ENCODE assay signal across 12 mouse cellular contexts in the genomic region with DNA sequence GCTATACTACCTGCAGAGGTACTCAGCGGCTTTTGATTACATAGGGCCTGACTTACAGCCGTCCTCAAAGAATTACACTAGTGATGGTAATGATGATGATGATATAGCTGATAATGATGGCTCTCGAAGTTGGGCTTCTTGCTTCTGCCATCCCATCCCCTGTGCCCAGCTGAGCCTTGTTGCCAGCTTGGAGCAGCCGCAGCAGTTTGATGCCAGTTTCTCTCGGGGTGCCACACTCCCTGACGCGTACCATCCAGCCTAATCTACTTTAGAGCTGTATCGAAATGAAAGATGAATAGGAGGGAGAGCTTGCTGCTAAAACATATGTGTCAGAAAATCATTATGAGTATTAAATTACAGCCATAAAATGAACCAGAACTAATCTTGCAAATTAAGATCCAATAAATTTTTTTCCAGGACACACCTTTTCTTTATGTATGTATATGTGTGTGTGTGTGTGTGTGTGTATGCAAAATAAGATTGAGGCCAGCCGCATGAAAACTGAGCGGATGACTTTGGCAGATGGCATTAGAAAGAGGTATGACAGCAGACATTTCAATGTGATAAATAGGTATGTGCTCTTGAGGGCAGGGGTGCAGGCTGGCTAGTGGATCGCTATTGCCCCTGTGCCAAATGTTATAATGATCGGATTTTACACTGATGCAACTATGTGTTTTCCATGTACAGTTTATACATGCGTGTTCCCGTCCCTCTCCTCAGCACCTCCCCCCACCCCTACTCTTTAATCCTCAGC.
DNase-seq lines count a peak whose midpoint lies in the region; ATAC-seq lines count a peak whose summit lies in the region.
"Had no signal": no experiment of that assay in that cellular context is flagged by ENCODE, and none has a peak within 500 bp of the region (broad histone marks: within the 10 kb centered on the region; RNA-seq: fewer than 3 reads in every experiment).

No protein-coding gene starts in this region.

- WGBS in kidney, embryonic 16.5 days, result 77% methylated on average over 14 of the region's 14 CpGs
- WGBS in embryonic facial prominence, embryonic 15.5 days, result 64% methylated on average over 14 of the region's 14 CpGs
- 41% methylated on average over 14 of the region's 14 CpGs for WGBS in forebrain, embryonic 15.5 days
- WGBS in midbrain, embryonic 13.5 days, result 64% methylated on average over 14 of the region's 14 CpGs

- H3K36me3 ChIP-seq in kidney, embryonic 16.5 days (ENCODE audit: insufficient read depth, low read length), result no peaks in the 10 kb centered on the region
- no peaks in the 10 kb centered on the region for H3K36me3 ChIP-seq in embryonic facial prominence, embryonic 15.5 days
- no peaks in the 10 kb centered on the region for H3K36me3 ChIP-seq in forebrain, embryonic 15.5 days
- H3K36me3 ChIP-seq in midbrain, embryonic 13.5 days, result no peaks in the 10 kb centered on the region
- H3K36me3 ChIP-seq: liver, embryonic 13.5 days had no signal

- no peaks in the 10 kb centered on the region for H3K27me3 ChIP-seq in kidney, embryonic 16.5 days (ENCODE audit: insufficient read depth, low read length)
- no peaks in the 10 kb centered on the region; the same call in 1 of the 2 replicates for H3K27me3 ChIP-seq in embryonic facial prominence, embryonic 15.5 days
- no peaks in the 10 kb centered on the region for H3K27me3 ChIP-seq in forebrain, embryonic 15.5 days
- peaks cover 15% of the 10 kb centered on the region for H3K27me3 ChIP-seq in midbrain, embryonic 13.5 days
- H3K27me3 ChIP-seq: liver, embryonic 13.5 days had no signal

- H3K9ac ChIP-seq in kidney, embryonic 16.5 days (replicated peaks; ENCODE audit: low read length), result no peak overlapping the region
- no peak overlapping the region for H3K9ac ChIP-seq in embryonic facial prominence, embryonic 15.5 days
- H3K9ac ChIP-seq in forebrain, embryonic 15.5 days (replicated peaks), result no peak overlapping the region
- H3K9ac ChIP-seq in midbrain, embryonic 13.5 days (replicated peaks), result no peak overlapping the region
- H3K9ac ChIP-seq: liver, embryonic 13.5 days had no signal

- peak overlapping the region; percentile 37; the same call in 1 of the 2 replicates for H3K4me2 ChIP-seq in kidney, embryonic 16.5 days (replicated peaks; ENCODE audit: low read depth, low read length)
- H3K4me2 ChIP-seq in embryonic facial prominence, embryonic 15.5 days (replicated peaks), result peak overlapping the region; percentile 38; the same call in 1 of the 2 replicates
- H3K4me2 ChIP-seq in forebrain, embryonic 15.5 days (replicated peaks), result peak overlapping the region; percentile 26
- H3K4me2 ChIP-seq in midbrain, embryonic 13.5 days (replicated peaks), result peak overlapping the region; percentile 25; the same call in 1 of the 2 replicates
- H3K4me2 ChIP-seq: liver, embryonic 13.5 days had no signal

- H3K9me3 ChIP-seq in kidney, embryonic 16.5 days (ENCODE audit: low read length), result peaks cover 8% of the 10 kb centered on the region
- H3K9me3 ChIP-seq in embryonic facial prominence, embryonic 15.5 days (replicated peaks), result no peaks in the 10 kb centered on the region
- H3K9me3 ChIP-seq in forebrain, embryonic 15.5 days, result no peaks in the 10 kb centered on the region
- peaks cover 7% of the 10 kb centered on the region; the same call in 1 of the 2 replicates for H3K9me3 ChIP-seq in midbrain, embryonic 13.5 days
- H3K9me3 ChIP-seq: liver, embryonic 13.5 days had no signal

- no peak overlapping the region for H3K4me3 ChIP-seq in kidney, embryonic 16.5 days (ENCODE audit: low read length)
- no peak overlapping the region for H3K4me3 ChIP-seq in embryonic facial prominence, embryonic 15.5 days (replicated peaks)
- H3K4me3 ChIP-seq in forebrain, embryonic 15.5 days, result no peak overlapping the region
- H3K4me3 ChIP-seq in midbrain, embryonic 13.5 days (replicated peaks), result no peak overlapping the region
- H3K4me3 ChIP-seq: erythroblast, embryonic 14.5 days; liver, embryonic 13.5 days had no signal

- ATAC-seq in kidney, embryonic 16.5 days (ENCODE audit: low FRiP score, low TSS enrichment), result no peak
- ATAC-seq in embryonic facial prominence, embryonic 15.5 days (ENCODE audit: insufficient number of reproducible peaks, low FRiP score, low TSS enrichment, low read depth), result no peak
- no peak for ATAC-seq in forebrain, embryonic 15.5 days (replicated peaks)
- no peak for ATAC-seq in midbrain, embryonic 13.5 days

- DNase-seq in kidney, postnatal 14 days, result no peak
- no peak for DNase-seq in yolk sac, embryonic 10.5 days (ENCODE audit: low spot score)
- no peak for DNase-seq in Muller cell, postnatal 12 days (ENCODE audit: inconsistent ontology term)
- DNase-seq: cerebellum, adult 18-20 months; liver, embryonic 13.5 days; right cerebral cortex, postnatal 14 days; thymus, postnatal 25 days had no signal

- H3K4me1 ChIP-seq in kidney, embryonic 16.5 days (ENCODE audit: insufficient read depth, low read length), result peaks cover 34% of the 10 kb centered on the region
- H3K4me1 ChIP-seq in embryonic facial prominence, embryonic 15.5 days, result peaks cover 35% of the 10 kb centered on the region
- peaks cover 44% of the 10 kb centered on the region for H3K4me1 ChIP-seq in forebrain, embryonic 15.5 days
- H3K4me1 ChIP-seq in midbrain, embryonic 13.5 days (replicated peaks), result peaks cover 56% of the 10 kb centered on the region

- H3K27ac ChIP-seq in kidney, embryonic 16.5 days (ENCODE audit: low read length), result no peak overlapping the region
- H3K27ac ChIP-seq in embryonic facial prominence, embryonic 15.5 days (replicated peaks), result no peak overlapping the region
- no peak overlapping the region for H3K27ac ChIP-seq in forebrain, embryonic 15.5 days (replicated peaks)
- H3K27ac ChIP-seq in midbrain, embryonic 13.5 days, result no peak overlapping the region
- H3K27ac ChIP-seq: liver, embryonic 13.5 days had no signal
